Mouse (Mus musculus) heart, postnatal 0 days (tissue): ENCODE data around the gene Spp1. TPM values are rescaled to one million over a fixed set of nuclear protein-coding genes. Genes with fewer than 3 reads are reported as not detected.

Source experiments
- ATAC-seq: fragments of 200-750 bp; cut with Nextera tagmentation; 2 replicates; pipeline ENCODE4 v1.8.0; 2017; ENCODE audit warnings: low read depth, moderate number of reproducible peaks, moderate library complexity; ENCODE audit not compliant: insufficient read depth
- DNase-seq: peaks from one replicate; pipeline ENCODE4 v3.0.0-alpha.2; 2016; ENCODE audit warnings: low spot score
- H3K27ac ChIP-seq: fragments of 300-500 bp; sonication (generic); 2 replicates; pipeline ENCODE4 v1.5.1; 2014; ENCODE audit warnings: low read depth, mild to moderate bottlenecking
- H3K27me3 ChIP-seq: fragments of 300-500 bp; sonication (generic); 2 replicates; pipeline ENCODE4 v1.6.1; 2014; ENCODE audit warnings: low read length, mixed read lengths; ENCODE audit not compliant: control insufficient read depth, insufficient read depth
- H3K36me3 ChIP-seq: fragments of 300-500 bp; sonication (generic); replicated peaks from 2 replicates; pipeline ENCODE4 v1.6.1; 2014; ENCODE audit warnings: low read length, mixed read lengths; ENCODE audit not compliant: control insufficient read depth, insufficient read depth
- H3K4me1 ChIP-seq: fragments of 300-500 bp; sonication (generic); 2 replicates; pipeline ENCODE4 v1.6.1; 2014; ENCODE audit warnings: antibody characterized with exemption; ENCODE audit not compliant: control insufficient read depth, insufficient read depth
- H3K4me2 ChIP-seq: fragments of 300-500 bp; sonication (generic); 2 replicates; pipeline ENCODE4 v1.6.1; 2014; ENCODE audit warnings: low read depth, mild to moderate bottlenecking, low read length, moderate library complexity
- H3K4me3 ChIP-seq: fragments of 300-500 bp; sonication (generic); 2 replicates; pipeline ENCODE4 v1.5.1; 2014; ENCODE audit warnings: low read depth, low read length
- H3K9ac ChIP-seq: fragments of 300-500 bp; sonication (generic); replicated peaks from 2 replicates; pipeline ENCODE4 v1.6.1; 2014; ENCODE audit warnings: low read depth, low read length, mixed read lengths
- H3K9me3 ChIP-seq: fragments of 300-500 bp; sonication (generic); replicated peaks from 2 replicates; pipeline ENCODE4 v1.6.1; 2016; ENCODE audit warnings: low read length; ENCODE audit not compliant: control insufficient read depth
- CTCF ChIP-seq: IDR thresholded peaks from 2 replicates; pipeline ENCODE4 v1.5.1; 2016; ENCODE audit warnings: antibody characterized with exemption, control low read depth, low read depth
- EP300 ChIP-seq: IDR thresholded peaks from 2 replicates; pipeline ENCODE4 v1.6.1; 2016; ENCODE audit warnings: antibody characterized with exemption, low read depth
- WGBS: fragments of 180-500 bp; shearing (Covaris S2); extraction: QIAGEN DNeasy Blood & Tissue Kit; methylation state at CpG from one replicate; pipeline ENCODE4 v1.1.7; 2014; 5-methylcytosine and 5-hydroxymethylcytosine counted together
- polyA plus RNA-seq: library from polyadenylated mRNA; unstranded; fragments of >200 nt; fragmentation: Nextera tagmentation; extraction: Ambion mirVana; gene quantifications from 2 replicates; pipeline ENCODE4 v1.2.1, GENCODE M21; 2015
- total RNA-seq: library from RNA; depleted of rRNA; stranded (reverse); fragments of >200 nt; gene quantifications from 2 replicates; pipeline ENCODE4 v1.2.3, GENCODE M21; 2014; ENCODE audit warnings: low replicate concordance

The Spp1 gene
- total and polyA plus RNA-seq, 2 experiments from 2014 or later = 0.53 to 11.2 TPM

- no peak overlapping the region for H3K9ac ChIP-seq
- TF ChIP-seq CTCF (no peak), EP300 (no peak)
- ATAC-seq (no peak), DNase-seq (peak; percentile 19)
- H3K4me2 ChIP-seq = peak overlapping the region; percentile 71
- H3K27ac ChIP-seq = no peak overlapping the region
- H3K36me3 ChIP-seq = 0 out of 2 replicates have a peak, but pooled peaks cover 7% of the 10 kb centered on the region
- no peaks in the 10 kb centered on the region for H3K27me3 ChIP-seq
- peak overlapping the region; percentile 84 for H3K4me3 ChIP-seq
- 17% methylated on average over 6 of the region's 7 CpGs for WGBS
- no peaks in the 10 kb centered on the region for H3K9me3 ChIP-seq
- H3K4me1 ChIP-seq = peaks cover 8% of the 10 kb centered on the region; the same call in 1 of the 2 replicates
Measured at GRCm38 (mm10) chr5:104460856-104461255, 25.9 kb downstream of the Spp1 start.

- peaks cover 8% of the 10 kb centered on the region; the same call in 1 of the 2 replicates for H3K4me1 ChIP-seq
- H3K27me3 ChIP-seq = no peaks in the 10 kb centered on the region
- 0 out of 2 replicates have a peak overlapping the region, but pooled peaks have one; percentile 32 for H3K27ac ChIP-seq
- H3K4me2 ChIP-seq = no peak overlapping the region
- H3K4me3 ChIP-seq = no peak overlapping the region
- no peak; the same call in 1 of the 2 replicates for ATAC-seq
- no peak overlapping the region for H3K9ac ChIP-seq
- H3K9me3 ChIP-seq = no peaks in the 10 kb centered on the region
- DNase-seq = peak; percentile 21
- peaks cover 28% of the 10 kb centered on the region for H3K36me3 ChIP-seq
- no peak for TF ChIP-seq EP300
- TF ChIP-seq CTCF = no peak
- WGBS = 62% methylated on average over 8 of the region's 8 CpGs
Measured at GRCm38 (mm10) chr5:104465279-104465678, 30.4 kb downstream of the Spp1 start.

- Histone ChIP-seq H3K9ac (no peak overlapping the region), H3K4me3 (no peak overlapping the region), H3K36me3 (peaks cover 30% of the 10 kb centered on the region), H3K27me3 (no peaks in the 10 kb centered on the region), H3K4me1 (peaks cover 7% of the 10 kb centered on the region; the same call in 1 of the 2 replicates), H3K27ac (0 out of 2 replicates have a peak overlapping the region, but pooled peaks have one; percentile 32), H3K9me3 (no peaks in the 10 kb centered on the region), H3K4me2 (no peak overlapping the region)
- TF ChIP-seq EP300 (no peak), CTCF (no peak)
- ATAC-seq = peak; percentile 44; the same call in 1 of the 2 replicates
- WGBS = 71% methylated on average over 12 of the region's 12 CpGs
- DNase-seq = no peak
Measured at GRCm38 (mm10) chr5:104465731-104466130, 30.8 kb downstream of the Spp1 start.

GRCm38 (mm10) chr5:104466816-104467215, 31.9 kb downstream of the Spp1 start:
- WGBS = 91% methylated on average over 16 of the region's 16 CpGs

GRCm38 (mm10) chr5:104468586-104468985, 33.7 kb downstream of the Spp1 start:
- Histone ChIP-seq H3K4me3 (no peak overlapping the region), H3K4me1 (no peaks in the 10 kb centered on the region), H3K27me3 (no peaks in the 10 kb centered on the region), H3K4me2 (no peak overlapping the region), H3K27ac (no peak overlapping the region), H3K9ac (no peak overlapping the region), H3K9me3 (no peaks in the 10 kb centered on the region), H3K36me3 (peaks cover 52% of the 10 kb centered on the region)
- no peak for TF ChIP-seq CTCF
- no peak for TF ChIP-seq EP300
- DNase-seq = no peak
- WGBS = 92% methylated on average over 5 of the region's 5 CpGs
- no peak for ATAC-seq

More at GRCm38 (mm10) chr5:104466816-104467215, 31.9 kb downstream of the Spp1 start:
- Histone ChIP-seq H3K27ac (no peak overlapping the region), H3K4me2 (no peak overlapping the region), H3K4me3 (no peak overlapping the region), H3K9ac (no peak overlapping the region), H3K9me3 (no peaks in the 10 kb centered on the region), H3K4me1 (no peaks in the 10 kb centered on the region), H3K36me3 (peaks cover 36% of the 10 kb centered on the region), H3K27me3 (no peaks in the 10 kb centered on the region)
- DNase-seq (no peak), ATAC-seq (no peak)
- no peak for TF ChIP-seq CTCF
- no peak for TF ChIP-seq EP300

- ATAC-seq = no peak
Measured at GRCm38 (mm10) chr5:104470981-104471391, 36.1 kb downstream of the Spp1 start.

More at GRCm38 (mm10) chr5:104470981-104471391, 36.1 kb downstream of the Spp1 start:
- H3K27ac ChIP-seq = no peak overlapping the region
- no peaks in the 10 kb centered on the region for H3K4me1 ChIP-seq
- H3K27me3 ChIP-seq = no peaks in the 10 kb centered on the region
- TF ChIP-seq CTCF (no peak), EP300 (no peak)
- no peak overlapping the region for H3K4me2 ChIP-seq
- H3K4me3 ChIP-seq = no peak overlapping the region
- 80% methylated on average over 5 of the region's 5 CpGs for WGBS
- H3K9me3 ChIP-seq = no peaks in the 10 kb centered on the region
- no peak overlapping the region for H3K9ac ChIP-seq
- no peak for DNase-seq
- H3K36me3 ChIP-seq = peaks cover 45% of the 10 kb centered on the region
